In genomic region chr6:92786701-92787375, GRCm38 (mm10) we compare ENCODE assay signal across 9 mouse cellular contexts. TPM values are rescaled to one million over a fixed set of nuclear protein-coding genes. Genes with fewer than 3 reads are reported as not detected.
DNase-seq lines count a peak whose midpoint lies in the region; ATAC-seq lines count a peak whose summit lies in the region.
"Had no signal": no experiment of that assay in that cellular context is flagged by ENCODE, and none has a peak within 500 bp of the region (broad histone marks: within the 10 kb centered on the region; RNA-seq: fewer than 3 reads in every experiment).

No protein-coding gene starts in this region.

- H3K27ac ChIP-seq in heart, embryonic 14.5 days (replicated peaks in 1 of 2; ENCODE audit: control insufficient read depth in 1 of 2, insufficient read depth in 1 of 2, low read depth in 2 of 2, low read length in 2 of 2): no peak overlapping the region
- no peak overlapping the region for H3K27ac ChIP-seq in hindbrain, embryonic 11.5 days (ENCODE audit: low read depth, low read length)
- H3K27ac ChIP-seq in midbrain, embryonic 14.5 days (replicated peaks; ENCODE audit: low read depth, low read length): no peak overlapping the region

- peak overlapping the region; percentile 62 for H3K4me2 ChIP-seq in heart, embryonic 14.5 days (ENCODE audit: low read length)
- H3K4me2 ChIP-seq in hindbrain, embryonic 11.5 days (replicated peaks; ENCODE audit: low read depth, low read length): peak overlapping the region; percentile 40
- H3K4me2 ChIP-seq in midbrain, embryonic 14.5 days (ENCODE audit: low read length): peak overlapping the region; percentile 58

- peak overlapping the region; percentile 5 to 23; a peak in 3 of 4 replicates for H3K4me3 ChIP-seq in heart, embryonic 14.5 days (ENCODE audit: control insufficient read depth in 1 of 2, insufficient read depth in 1 of 2, low read depth in 1 of 2, low read length in 2 of 2)
- peak overlapping the region; percentile 22 for H3K4me3 ChIP-seq in hindbrain, embryonic 11.5 days (ENCODE audit: low read depth, low read length)
- H3K4me3 ChIP-seq in midbrain, embryonic 14.5 days (replicated peaks; ENCODE audit: low read depth, low read length): peak overlapping the region; percentile 28
- H3K4me3 ChIP-seq: megakaryocyte, embryonic 14.5 days had no signal

- H3K4me1 ChIP-seq in heart, embryonic 14.5 days (ENCODE audit: control insufficient read depth in 2 of 2, insufficient read depth in 2 of 2, low read length in 2 of 2): no peaks in the 10 kb centered on the region; a peak in 1 of 4 replicates
- H3K4me1 ChIP-seq in hindbrain, embryonic 11.5 days (replicated peaks; ENCODE audit: control insufficient read depth, insufficient read depth, low read length): no peaks in the 10 kb centered on the region
- H3K4me1 ChIP-seq in midbrain, embryonic 14.5 days (ENCODE audit: control insufficient read depth, insufficient read depth, low read length): no peaks in the 10 kb centered on the region
- H3K4me1 ChIP-seq: megakaryocyte, embryonic 14.5 days had no signal

- intact Hi-C loops in heart, postnatal 14 days (cut with DNase I): loop anchor here (1.0 to 5.0 kb wide), 5 partner anchors 85 to 940 kb away; partner anchors contain the start of gene Adamts9

- ATAC-seq in heart, embryonic 14.5 days (ENCODE audit: insufficient number of reproducible peaks, insufficient read depth, low FRiP score, low read depth): no peak
- peak; percentile 67 for ATAC-seq in hindbrain, embryonic 11.5 days (ENCODE audit: low FRiP score)
- peak; percentile 37; the same call in 1 of the 2 replicates for ATAC-seq in midbrain, embryonic 14.5 days (ENCODE audit: low FRiP score, low TSS enrichment)
- ATAC-seq in cerebellum, adult (ENCODE audit: insufficient number of reproducible peaks, low FRiP score, low TSS enrichment): no peak

- no peaks in the 10 kb centered on the region for H3K9me3 ChIP-seq in heart, embryonic 14.5 days (ENCODE audit: control insufficient read depth, low read length)
- no peaks in the 10 kb centered on the region for H3K9me3 ChIP-seq in hindbrain, embryonic 11.5 days (ENCODE audit: control insufficient read depth, low read length)
- no peaks in the 10 kb centered on the region for H3K9me3 ChIP-seq in midbrain, embryonic 14.5 days (ENCODE audit: control insufficient read depth, low read length)
- H3K9me3 ChIP-seq: megakaryocyte, embryonic 14.5 days had no signal

- H3K27me3 ChIP-seq in heart, embryonic 14.5 days (ENCODE audit: control insufficient read depth, insufficient read depth, low read length): no peaks in the 10 kb centered on the region
- H3K27me3 ChIP-seq in hindbrain, embryonic 11.5 days (ENCODE audit: control insufficient read depth, insufficient read depth, low read length): peaks cover 8% of the 10 kb centered on the region; the same call in 1 of the 2 replicates
- peaks cover 13% of the 10 kb centered on the region for H3K27me3 ChIP-seq in midbrain, embryonic 14.5 days (ENCODE audit: control insufficient read depth, insufficient read depth, low read length)

- peaks cover 19% of the 10 kb centered on the region; the same call in 1 of the 2 replicates for H3K36me3 ChIP-seq in heart, embryonic 14.5 days (ENCODE audit: control insufficient read depth, insufficient read depth, low read length)
- H3K36me3 ChIP-seq in hindbrain, embryonic 11.5 days (ENCODE audit: control insufficient read depth, insufficient read depth, low read length): no peaks in the 10 kb centered on the region
- H3K36me3 ChIP-seq in midbrain, embryonic 14.5 days (ENCODE audit: control insufficient read depth, insufficient read depth, low read length): no peaks in the 10 kb centered on the region

- WGBS in heart, embryonic 14.5 days: 21% methylated on average over 20 of the region's 20 CpGs
- 2% methylated on average over 20 of the region's 20 CpGs for WGBS in hindbrain, embryonic 11.5 days
- WGBS in midbrain, embryonic 14.5 days: 2% methylated on average over 20 of the region's 20 CpGs

- peak overlapping the region; percentile 64 for H3K9ac ChIP-seq in heart, embryonic 14.5 days (ENCODE audit: low read length)
- no peak overlapping the region; the same call in 1 of the 2 replicates for H3K9ac ChIP-seq in hindbrain, embryonic 11.5 days (ENCODE audit: low read depth, low read length)
- H3K9ac ChIP-seq in midbrain, embryonic 14.5 days (replicated peaks; ENCODE audit: low read length): peak overlapping the region; percentile 47; the same call in 1 of the 2 replicates

- DNase-seq in heart, postnatal 14 days: no peak
- peak; percentile 61 for DNase-seq in ZHBTc4 (ENCODE audit: low read depth, low spot score)
- DNase-seq in hindbrain, embryonic 11.5 days (ENCODE audit: low spot score): peak; percentile 34
- DNase-seq in midbrain, embryonic 14.5 days: peak; percentile 53
- no peak for DNase-seq in ovary, postnatal 14 days (ENCODE audit: low spot score)
- DNase-seq in adrenal gland, postnatal 10 days: no peak

RNA-seq across cellular contexts. Expression of gene A730049H05Rik, which starts 29.4 kb away (rescaled TPM):
- 2.7 and 3.6 TPM in 2 replicates for polyA plus RNA-seq in heart, embryonic 14.5 days (2014; fragmentation: Nextera tagmentation; extraction: Ambion mirVana)
- under 1 TPM; 0.12 to 0.22 TPM for total RNA-seq in heart, postnatal 14 days (2021)
- polyA plus RNA-seq in hindbrain, embryonic 11.5 days (2014; fragmentation: Nextera tagmentation; extraction: Ambion mirVana): 0.18 and 0.25 TPM in 2 replicates
- polyA plus RNA-seq in midbrain, embryonic 14.5 days (2014; fragmentation: Nextera tagmentation; extraction: Ambion mirVana): 0.37 and 0.46 TPM in 2 replicates
- 1 to 10 TPM in 1 of 2 experiments, under 1 TPM in 1; 0.45 to 1.1 TPM for total RNA-seq in adrenal gland, postnatal 10 days (2021)

Comparison
In these comparisons a context has a peak if more than half of its experiments do, and no peak if none do; other contexts are left out.
1. ATAC-seq: peak in hindbrain, embryonic 11.5 days (single experiment) and midbrain, embryonic 14.5 days (single experiment); none in heart, embryonic 14.5 days (single experiment) and cerebellum, adult (single experiment).
2. DNase-seq: peak in ZHBTc4 (single experiment), hindbrain, embryonic 11.5 days (single experiment) and midbrain, embryonic 14.5 days (single experiment); none in heart, postnatal 14 days (0 of 2), ovary, postnatal 14 days (single experiment) and adrenal gland, postnatal 10 days (single experiment).
3. Peak in every context shown above with its lines, with median percentiles within 50 percentile points of each other: H3K4me2 ChIP-seq and H3K4me3 ChIP-seq.